Mouse (Mus musculus): ENCODE measurements at regions not wholly inside any gene's neighbourhood (a gene's known extent, or its start where the extent isn't known, plus 50 kb on each side); places are given as distances from the start of the nearest gene placed in this dataset.
"Not testable (repeated sequence)": the region's sequence is repeated elsewhere in the genome, so short reads cannot be mapped to it uniquely, and the experiment has no call there.

- DNase-seq (ENCODE audit: low spot score in 2 of 2), result no peak
Measured at GRCm38 (mm10) chr17:82674593-82674992, 540.5 kb upstream of the Pkdcc start.

GRCm38 (mm10) chr17:82666557-82666956 lies 548.5 kb upstream of the Pkdcc start:
- DNase-seq (ENCODE audit: low spot score in 2 of 2), result peak in 1 of 2 experiments; percentile 3

DNA sequence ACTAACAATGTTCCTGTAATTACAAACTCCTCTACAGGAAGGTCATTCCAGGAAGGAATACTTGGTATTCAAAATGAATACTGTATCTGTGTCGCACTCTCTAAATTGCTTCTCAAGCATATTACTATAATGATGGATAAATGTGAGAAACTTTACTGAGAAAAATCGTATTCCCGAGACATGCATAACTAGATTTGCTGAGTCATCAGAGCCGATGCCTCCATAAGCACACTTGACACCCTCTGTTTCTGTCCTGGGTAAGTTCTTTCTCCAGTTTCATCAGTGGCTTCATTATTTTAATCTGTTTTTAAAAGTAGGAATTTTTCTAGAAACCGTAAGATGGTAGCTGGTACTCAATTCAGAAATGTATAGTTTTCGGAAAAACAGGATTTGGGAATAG lies 550.7 kb upstream of the Pkdcc start:
- no peak for DNase-seq (ENCODE audit: low spot score in 2 of 2)

GRCm38 (mm10) chr17:82636459-82637189 lies 578.5 kb upstream of the Pkdcc start:
- no peak for DNase-seq (ENCODE audit: low spot score in 2 of 2)

DNA sequence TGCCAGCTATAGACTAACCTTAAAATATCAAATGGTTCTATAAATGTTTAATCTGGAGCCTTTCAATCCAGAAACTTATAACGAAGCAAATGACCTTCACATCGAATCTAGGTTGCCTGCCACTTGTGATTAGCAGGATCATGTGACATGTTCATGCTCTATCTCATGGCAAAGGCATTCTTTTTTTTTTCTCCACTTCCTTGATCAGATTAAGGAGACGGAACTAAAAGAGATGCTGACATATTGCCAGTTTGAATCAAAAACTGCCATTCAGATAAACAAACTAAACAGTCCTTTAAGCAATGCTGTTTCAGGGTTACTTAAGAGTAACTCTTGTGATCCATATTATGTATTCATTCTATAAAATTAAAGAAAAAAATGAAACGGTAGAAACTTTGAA lies 579.2 kb upstream of the Pkdcc start:
- no peak for DNase-seq (ENCODE audit: low spot score in 2 of 2)

DNA sequence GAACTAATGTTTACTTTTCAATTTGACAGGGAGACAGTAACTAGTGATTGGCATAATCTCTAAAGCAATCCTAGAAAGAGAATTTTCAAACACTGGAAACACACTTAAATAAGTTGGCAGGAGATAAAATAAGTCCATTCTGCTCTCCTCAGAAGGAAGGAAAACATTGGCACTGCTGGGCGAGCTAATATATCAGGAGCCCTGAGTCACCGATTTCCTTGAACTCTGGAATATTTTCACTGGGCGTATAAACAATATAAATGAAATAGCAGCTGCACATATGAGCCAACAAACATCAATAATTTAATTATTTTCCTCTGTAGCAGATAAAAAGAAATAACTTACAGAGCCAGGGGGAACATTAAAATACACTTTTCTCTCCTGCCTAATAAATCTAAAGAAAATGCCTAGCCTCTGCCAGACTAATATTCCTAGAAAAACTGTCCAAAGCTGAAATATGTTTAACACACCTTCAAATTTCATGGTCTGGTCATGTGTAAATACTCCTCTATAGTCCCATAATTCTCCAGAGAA lies 608.4 kb upstream of the Pkdcc start:
- no peak for DNase-seq (ENCODE audit: low spot score in 2 of 2)

DNA sequence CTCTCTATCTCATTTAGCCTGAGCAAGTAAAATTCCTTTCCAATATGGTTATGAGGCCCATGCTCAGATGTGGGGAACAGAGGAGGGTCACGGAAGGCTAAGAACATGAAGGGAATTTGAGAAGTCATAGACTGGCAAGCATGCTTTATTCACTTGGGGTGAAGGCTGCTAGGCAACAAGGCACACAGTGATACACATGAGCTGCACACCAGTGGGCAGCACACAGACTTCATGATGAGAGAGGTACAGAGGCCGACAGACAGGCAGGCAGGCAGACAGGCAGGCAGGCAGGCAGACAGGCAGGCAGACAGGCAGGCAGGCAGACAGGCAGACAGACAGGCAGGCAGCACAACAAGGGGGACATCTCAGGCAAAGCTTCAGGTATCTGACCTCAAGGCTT lies 631.3 kb upstream of the Pkdcc start:
- DNase-seq (ENCODE audit: low spot score in 2 of 2), result no peak

- no peak for DNase-seq (ENCODE audit: low spot score in 2 of 2)
Measured at GRCm38 (mm10) chr17:82533521-82533920, 681.6 kb upstream of the Pkdcc start.

- no peak for DNase-seq (ENCODE audit: low spot score in 2 of 2)
Measured at GRCm38 (mm10) chr17:82518129-82518528, 697.0 kb upstream of the Pkdcc start.

GRCm38 (mm10) chr17:82516850-82517249 lies 698.2 kb upstream of the Pkdcc start:
- no peak for DNase-seq (ENCODE audit: low spot score in 2 of 2)

- DNase-seq (ENCODE audit: low spot score in 2 of 2), result no peak
Measured at GRCm38 (mm10) chr17:82513816-82514215, 701.3 kb upstream of the Pkdcc start.

GRCm38 (mm10) chr17:82504291-82504690 lies 710.8 kb upstream of the Pkdcc start:
- no peak for DNase-seq (ENCODE audit: low spot score in 2 of 2)

- DNase-seq (ENCODE audit: low spot score in 2 of 2), result peak in 1 of 2 experiments; percentile 5
Measured at GRCm38 (mm10) chr17:82485544-82485943, 729.5 kb upstream of the Pkdcc start.

DNA sequence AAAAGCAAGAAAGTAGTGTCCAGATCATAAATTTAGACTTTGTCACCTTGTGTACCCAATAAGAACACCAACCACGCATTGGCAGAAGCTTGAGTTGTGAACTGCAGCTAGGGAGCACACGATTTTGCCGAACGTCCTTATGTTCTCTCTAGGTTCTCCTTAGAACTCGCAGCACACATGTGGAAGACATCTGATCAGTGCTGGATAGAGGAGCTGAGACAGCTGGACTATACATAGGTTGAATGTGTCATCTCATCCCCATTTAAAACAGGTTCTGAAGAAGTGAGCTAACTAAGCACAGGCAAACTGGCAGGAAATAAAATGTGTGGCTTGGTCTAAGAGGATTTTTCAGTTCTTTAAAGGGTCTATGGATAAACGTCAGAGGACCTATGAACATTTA lies 730.5 kb upstream of the Pkdcc start:
- DNase-seq (ENCODE audit: low spot score in 2 of 2), result no peak

DNA sequence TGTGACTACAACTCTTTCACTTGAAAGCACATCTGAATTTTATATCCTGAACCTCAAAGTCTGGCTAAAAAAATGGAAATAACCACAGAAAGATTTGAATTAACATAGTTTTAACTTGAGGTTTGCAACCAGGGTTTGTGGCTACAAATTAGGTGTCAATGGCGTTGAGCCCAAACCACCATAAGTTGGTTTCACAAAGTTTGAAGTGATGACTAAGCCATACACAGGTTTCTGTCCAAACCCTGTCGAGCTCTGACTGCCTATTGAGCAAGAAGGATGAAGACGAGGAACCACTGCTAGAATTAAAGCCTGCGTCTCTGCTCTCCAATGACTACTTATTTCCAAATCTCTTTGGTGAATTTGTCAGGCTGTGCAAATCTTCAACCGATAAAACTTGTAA lies 719.8 kb upstream of the Slc8a1 start:
- no peak for DNase-seq (ENCODE audit: low spot score in 2 of 2)

DNA sequence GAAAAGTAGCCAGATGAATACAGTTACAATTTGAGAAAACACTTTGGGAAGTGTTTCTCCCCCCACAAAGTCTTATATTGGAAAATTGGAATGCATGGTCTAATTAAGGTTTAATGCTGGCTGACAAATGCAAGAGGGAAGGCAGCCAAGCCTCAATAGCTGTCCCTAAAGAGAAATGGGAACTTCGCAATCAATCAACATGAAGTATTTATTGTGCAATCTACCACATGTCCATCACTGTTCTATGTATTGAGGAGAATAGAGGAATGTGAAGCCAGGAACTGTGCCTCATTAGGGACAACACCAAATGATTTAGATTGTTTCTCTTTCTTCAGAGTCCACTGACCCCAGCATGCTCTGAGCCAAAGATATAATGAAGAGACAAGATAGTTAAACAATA lies 715.7 kb upstream of the Slc8a1 start:
- no peak for DNase-seq (ENCODE audit: low spot score in 2 of 2)

- no peak for DNase-seq (ENCODE audit: low spot score in 2 of 2)
Measured at GRCm38 (mm10) chr17:82439105-82439504, 700.9 kb upstream of the Slc8a1 start.

- DNase-seq (ENCODE audit: low spot score in 2 of 2), result no peak
Measured at GRCm38 (mm10) chr17:82437206-82437605, 699.0 kb upstream of the Slc8a1 start.

DNA sequence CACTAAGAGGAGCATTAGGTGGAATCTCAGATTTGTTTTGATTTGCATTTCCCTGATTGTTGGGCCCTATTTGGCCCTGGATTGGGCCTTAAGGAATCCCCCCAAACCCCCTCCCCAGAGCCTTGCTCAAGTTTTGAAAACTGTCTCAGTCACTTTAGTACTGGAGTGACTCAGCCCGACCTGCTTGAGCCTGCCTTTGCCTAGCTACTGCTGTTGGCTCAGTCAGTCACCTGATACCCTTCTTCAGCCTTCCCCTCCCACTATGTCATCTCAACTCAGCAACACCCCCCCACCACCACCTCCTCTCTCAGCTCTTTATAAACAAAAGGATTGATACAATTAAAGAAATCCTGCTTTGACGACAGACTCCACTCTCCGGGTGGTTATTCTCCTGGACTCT lies 694.5 kb upstream of the Slc8a1 start:
- no peak for DNase-seq (ENCODE audit: low spot score in 2 of 2)

DNA sequence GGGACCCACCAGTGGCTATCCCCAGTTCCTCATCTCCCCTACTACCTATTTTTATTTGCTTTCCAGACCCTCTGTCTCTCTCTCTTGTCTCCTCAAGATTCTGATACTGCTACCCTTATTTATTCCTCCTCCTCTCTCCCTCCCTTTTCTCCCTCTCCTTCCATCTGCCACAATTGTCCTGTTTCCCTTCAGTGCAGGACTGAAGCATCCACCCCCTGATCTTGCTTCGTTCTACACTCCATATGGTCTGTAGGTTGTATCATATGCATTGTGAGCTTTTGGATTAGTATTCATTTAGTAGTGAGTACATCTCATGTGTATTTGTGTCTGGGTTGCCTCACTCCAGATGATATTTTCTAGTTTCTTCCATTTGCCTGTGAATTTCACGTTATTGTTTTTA lies 670.1 kb upstream of the Slc8a1 start:
- no peak for DNase-seq (ENCODE audit: low spot score in 2 of 2)

DNA sequence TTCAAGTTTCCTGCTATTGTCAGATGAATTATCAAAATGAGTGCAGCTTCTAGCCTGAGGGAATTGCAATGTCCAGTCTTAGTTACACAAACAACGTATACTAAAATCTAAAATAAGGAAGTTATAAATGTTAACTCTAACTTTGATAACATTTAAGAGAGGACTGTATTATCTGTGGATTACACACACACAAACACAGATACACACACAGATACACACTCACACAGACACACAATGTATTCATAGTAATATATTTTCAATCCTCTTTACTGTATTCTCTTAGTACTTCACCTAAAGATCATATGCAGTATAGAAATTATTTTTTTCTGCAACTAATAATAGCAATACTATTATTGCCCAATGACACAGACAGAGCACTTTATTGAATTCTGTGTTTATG lies 661.2 kb upstream of the Slc8a1 start:
- DNase-seq (ENCODE audit: low spot score in 2 of 2), result no peak

- not testable (repeated sequence) for DNase-seq (ENCODE audit: low spot score in 2 of 2)
Measured at GRCm38 (mm10) chr17:82379371-82379770, 641.2 kb upstream of the Slc8a1 start.

DNA sequence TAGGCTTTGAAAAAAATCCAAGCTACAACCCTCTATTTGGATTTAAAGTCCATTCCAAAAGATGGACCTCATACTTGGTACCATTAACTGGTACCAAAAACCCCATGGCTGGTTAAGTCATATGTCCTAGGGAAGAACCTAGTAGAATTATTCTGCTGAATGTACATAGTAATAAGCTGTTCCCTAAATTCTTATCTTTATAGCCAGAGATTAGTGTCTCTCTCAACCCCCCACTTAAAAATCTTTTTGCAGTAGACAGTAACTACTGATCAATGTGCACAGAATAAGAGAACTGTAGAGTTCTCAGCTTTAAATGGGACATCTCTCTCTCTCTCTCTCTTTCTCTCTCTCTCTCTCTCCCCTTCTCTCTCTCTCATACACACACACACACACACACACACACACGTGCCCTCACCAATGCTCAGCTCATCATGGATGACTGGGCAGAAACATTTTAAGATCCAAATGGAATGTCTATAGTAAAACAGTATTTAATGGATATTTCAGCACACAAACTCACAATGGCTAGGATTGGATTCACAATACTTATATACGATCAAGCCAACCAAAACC lies 640.2 kb upstream of the Slc8a1 start:
- DNase-seq (ENCODE audit: low spot score in 2 of 2), result no peak
